Mouse (Mus musculus): ENCODE results near the gene Dlgap4.

GRCm38 (mm10) chr2:156584797-156585471 is 28.6 kb upstream of the Dlgap4 start:
- TF ChIP-seq GATA1 (IDR thresholded peaks at IDR 0.05; ENCODE audit: borderline replicate concordance, low read length), result no peak
- no peak for TF ChIP-seq FLI1 (IDR thresholded peaks at IDR 0.05; ENCODE audit: low read length)
